Mouse (Mus musculus) stomach, postnatal 0 days (tissue): Measurements from ENCODE around the gene Timm10b.

ENCODE experiments used
- CTCF ChIP-seq: IDR thresholded peaks from 2 replicates; pipeline ENCODE4 v1.5.1; 2016; ENCODE audit warnings: antibody characterized with exemption, low read depth, mild to moderate bottlenecking, moderate library complexity
- EP300 ChIP-seq: optimal IDR thresholded peaks from 2 replicates; pipeline ENCODE3; 2016; ENCODE audit warnings: antibody characterized with exemption

GRCm38 (mm10) chr7:105608467-105608866 is 31.4 kb upstream of the Timm10b start:
- TF ChIP-seq CTCF (no peak), EP300 (no peak)
